Mouse (Mus musculus) heart, adult 18-20 months (tissue): ENCODE data around the gene Tmbim6. TPM values are rescaled to one million over a fixed set of nuclear protein-coding genes. Genes with fewer than 3 reads are reported as not detected.
"Not testable (repeated sequence)": the region's sequence is repeated elsewhere in the genome, so short reads cannot be mapped to it uniquely, and the experiment has no call there.

Experiments used
- DNase-seq, 2 experiments: peaks; one replicate each; pipeline ENCODE4 v3.0.0; 2021 to 2022; ENCODE audit warnings: mixed read lengths in 1 of 2
- total RNA-seq, 2 experiments: library from RNA; stranded (reverse); gene quantifications; 2 replicates each; pipeline ENCODE4 v1.2.3; 2021

Gene Tmbim6
- total RNA-seq, 2 experiments from 2014 or later: 225 to 256 TPM

- no peak for DNase-seq
Measured at GRCm38 (mm10) chr15:99382893-99383292, 9.8 kb upstream of the Tmbim6 start.

- DNase-seq: no peak
Measured at GRCm38 (mm10) chr15:99384071-99384470, 8.6 kb upstream of the Tmbim6 start.

- DNase-seq: not testable (repeated sequence)
Measured at GRCm38 (mm10) chr15:99386110-99386509, 6.6 kb upstream of the Tmbim6 start.

- DNase-seq: no peak
Measured at GRCm38 (mm10) chr15:99386796-99387195, 5.9 kb upstream of the Tmbim6 start.

GRCm38 (mm10) chr15:99387976-99388375, 4.7 kb upstream of the Tmbim6 start:
- peak in 1 of 2 experiments; percentile 10 for DNase-seq

GRCm38 (mm10) chr15:99390472-99391401, 1.9 kb upstream of the Tmbim6 start:
- no peak for DNase-seq

GRCm38 (mm10) chr15:99391975-99392374, 707 bp upstream of the Tmbim6 start:
- no peak for DNase-seq

- peak; percentile 5 to 74 for DNase-seq
Measured at GRCm38 (mm10) chr15:99393386-99394252, 937 bp downstream of the Tmbim6 start.

GRCm38 (mm10) chr15:99396462-99396861, 3.8 kb downstream of the Tmbim6 start:
- no peak for DNase-seq

GRCm38 (mm10) chr15:99396875-99397274, 4.2 kb downstream of the Tmbim6 start:
- DNase-seq: peak in 1 of 2 experiments; percentile 22

- no peak for DNase-seq
Measured at GRCm38 (mm10) chr15:99397622-99398021, 4.9 kb downstream of the Tmbim6 start.

- DNase-seq: peak; percentile 45 to 48
Measured at GRCm38 (mm10) chr15:99399503-99400245, 7.0 kb downstream of the Tmbim6 start.

- DNase-seq: no peak
Measured at GRCm38 (mm10) chr15:99400602-99401001, 7.9 kb downstream of the Tmbim6 start.

- no peak for DNase-seq
Measured at GRCm38 (mm10) chr15:99403159-99403889, 10.6 kb downstream of the Tmbim6 start.

- peak; percentile 65 to 82 for DNase-seq
Measured at GRCm38 (mm10) chr15:99405150-99405549, 12.5 kb downstream of the Tmbim6 start.

- DNase-seq: no peak
Measured at GRCm38 (mm10) chr15:99406986-99407570, 14.4 kb downstream of the Tmbim6 start.

GRCm38 (mm10) chr15:99408845-99409244, 16.2 kb downstream of the Tmbim6 start:
- no peak for DNase-seq

GRCm38 (mm10) chr15:99411747-99412146, 19.1 kb downstream of the Tmbim6 start:
- DNase-seq: no peak

GRCm38 (mm10) chr15:99415793-99416192, 23.1 kb downstream of the Tmbim6 start:
- DNase-seq: peak; percentile 49 to 80

GRCm38 (mm10) chr15:99416348-99416882, 23.7 kb downstream of the Tmbim6 start:
- peak; percentile 80 to 93 for DNase-seq

GRCm38 (mm10) chr15:99416957-99417356, 24.3 kb downstream of the Tmbim6 start:
- DNase-seq: no peak
